Mouse (Mus musculus) liver, embryonic 14.5 days (tissue): ENCODE results near the gene Ndnf.

Experiments used
- CTCF ChIP-seq: IDR thresholded peaks from 2 replicates; pipeline ENCODE4 v1.5.1; 2016; ENCODE audit warnings: antibody characterized with exemption, low read depth, control low read depth
- EP300 ChIP-seq: IDR thresholded peaks from 2 replicates; pipeline ENCODE4 v1.6.1; 2016; ENCODE audit warnings: antibody characterized with exemption, low read depth

DNA sequence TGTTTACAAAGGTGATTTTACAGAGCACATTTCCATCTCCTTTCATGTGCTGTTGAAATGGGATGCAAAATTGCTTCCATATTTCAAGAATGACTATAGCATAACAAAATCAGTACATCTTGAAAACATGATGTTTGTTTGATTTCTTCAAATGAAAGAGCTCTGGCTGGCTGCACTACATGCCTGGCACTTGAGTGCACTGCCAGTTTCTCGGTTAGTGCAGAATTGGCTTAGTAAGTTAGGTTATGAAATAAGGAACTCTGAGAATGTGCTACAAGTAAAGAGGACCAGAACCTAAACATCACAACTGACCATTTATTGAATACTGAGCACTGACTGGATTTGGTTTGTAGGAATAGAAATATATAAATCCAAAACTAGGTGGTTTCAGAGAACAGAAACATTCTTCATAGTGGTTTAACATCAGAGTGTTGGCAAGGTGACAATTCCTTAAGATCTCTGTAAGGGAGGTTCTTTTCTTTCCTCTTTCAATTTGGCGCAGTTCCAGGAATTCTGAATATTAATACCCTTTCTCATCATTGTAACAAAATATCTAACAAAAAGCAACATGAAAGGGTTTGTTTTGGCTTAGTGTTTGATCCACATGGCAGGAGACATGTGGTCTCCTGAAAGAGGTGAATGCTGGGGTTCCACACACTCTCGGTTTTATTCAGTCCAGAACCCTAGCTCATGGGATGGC, 48.2 kb upstream of the Ndnf start:
- no peak for TF ChIP-seq CTCF
- TF ChIP-seq EP300, result no peak
